Comparison of ENCODE assay signal across 25 mouse cellular contexts in the genomic region with DNA sequence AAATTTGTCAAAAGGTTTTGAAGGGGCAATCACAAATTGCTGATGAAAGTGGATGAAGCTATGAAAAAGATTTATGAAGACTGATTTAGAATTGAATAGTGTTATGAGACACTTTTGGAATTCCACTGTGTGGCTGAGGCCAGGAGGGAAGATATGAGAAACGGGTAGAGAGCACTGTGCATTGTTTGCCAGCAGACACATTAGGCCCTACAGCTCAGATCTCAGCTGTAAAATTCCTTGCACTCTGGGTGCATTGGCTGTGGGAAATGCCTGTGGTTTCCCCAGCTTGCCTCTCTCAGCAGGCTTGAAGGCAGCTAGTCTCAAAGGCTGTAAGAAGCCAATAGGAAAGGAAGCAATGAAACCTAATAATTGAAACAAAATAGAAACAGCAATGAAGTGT.
A peak's percentile ranks its signal among the peaks of the same experiment; 100 is the strongest.
DNase-seq lines count a peak whose midpoint lies in the region; ATAC-seq lines count a peak whose summit lies in the region.
"Had no signal": no experiment of that assay in that cellular context is flagged by ENCODE, and none has a peak within 500 bp of the region (broad histone marks: within the 10 kb centered on the region; RNA-seq: fewer than 3 reads in every experiment).

No protein-coding gene starts in this region.

- no peak overlapping the region for H3K27ac ChIP-seq in kidney, embryonic 15.5 days
- no peak overlapping the region for H3K27ac ChIP-seq in midbrain, embryonic 16.5 days (ENCODE audit: low read length)
- H3K27ac ChIP-seq: embryonic facial prominence, embryonic 15.5 days; forebrain, embryonic 10.5 days; limb, embryonic 15.5 days; liver, embryonic 14.5 days; lung, embryonic 15.5 days; stomach, postnatal 0 days had no signal

- H3K4me1 ChIP-seq in kidney, embryonic 15.5 days = no peaks in the 10 kb centered on the region
- H3K4me1 ChIP-seq in midbrain, embryonic 16.5 days (ENCODE audit: control insufficient read depth, insufficient read depth, low read length) = no peaks in the 10 kb centered on the region
- H3K4me1 ChIP-seq: embryonic facial prominence, embryonic 15.5 days; forebrain, embryonic 10.5 days; lung, embryonic 15.5 days had no signal

- H3K4me2 ChIP-seq in kidney, embryonic 15.5 days = no peak overlapping the region
- no peak overlapping the region for H3K4me2 ChIP-seq in midbrain, embryonic 16.5 days (ENCODE audit: low read length)
- H3K4me2 ChIP-seq: embryonic facial prominence, embryonic 15.5 days; heart, embryonic 11.5 days; limb, embryonic 15.5 days; lung, embryonic 15.5 days had no signal

- WGBS in kidney, embryonic 15.5 days = 47% methylated on average over 1 of the region's 1 CpGs
- WGBS in midbrain, embryonic 16.5 days = 54% methylated on average over 1 of the region's 1 CpGs

- H3K36me3 ChIP-seq in kidney, embryonic 15.5 days = no peaks in the 10 kb centered on the region
- no peaks in the 10 kb centered on the region for H3K36me3 ChIP-seq in midbrain, embryonic 16.5 days (ENCODE audit: control insufficient read depth, insufficient read depth, low read length)
- H3K36me3 ChIP-seq: embryonic facial prominence, embryonic 15.5 days; forebrain, embryonic 10.5 days; limb, embryonic 15.5 days; lung, embryonic 15.5 days had no signal

- no peak for ATAC-seq in kidney, embryonic 15.5 days (replicated peaks; ENCODE audit: low FRiP score)
- peak; percentile 51 to 65; a peak in 3 of 4 replicates for ATAC-seq in hematopoietic stem cell, adult 5-6 weeks (replicated peaks in 1 of 2; ENCODE audit: insufficient read depth in 1 of 2, low FRiP score in 2 of 2, low TSS enrichment in 1 of 2, low read depth in 1 of 2, poor library complexity in 2 of 2, severe bottlenecking in 2 of 2)
- ATAC-seq in midbrain, embryonic 16.5 days = no peak
- ATAC-seq: forebrain, embryonic 16.5 days had no signal

- H3K4me3 ChIP-seq in kidney, embryonic 15.5 days (replicated peaks) = no peak overlapping the region
- no peak overlapping the region for H3K4me3 ChIP-seq in midbrain, embryonic 16.5 days (ENCODE audit: low read depth, low read length)
- H3K4me3 ChIP-seq: embryonic facial prominence, embryonic 15.5 days; forebrain, embryonic 10.5 days; limb, embryonic 15.5 days; lung, embryonic 15.5 days had no signal

- no peak overlapping the region for H3K9ac ChIP-seq in kidney, embryonic 15.5 days
- no peak overlapping the region for H3K9ac ChIP-seq in midbrain, embryonic 16.5 days (ENCODE audit: low read depth, low read length)
- H3K9ac ChIP-seq: embryonic facial prominence, embryonic 15.5 days; limb, embryonic 15.5 days; liver, embryonic 14.5 days; lung, embryonic 15.5 days had no signal

- peak; percentile 18 for DNase-seq in kidney, postnatal 14 days
- peak; percentile 96 for DNase-seq in Muller cell, postnatal 12 days (ENCODE audit: inconsistent ontology term)
- DNase-seq in adipocyte (ENCODE audit: low spot score) = peak; percentile 13
- no peak for DNase-seq in right cerebral cortex, postnatal 4 days
- DNase-seq: adrenal gland, adult 2 months; cerebellum, adult 8-10 months; cerebellum, postnatal 36 days; embryo, embryonic 11 days; gastrocnemius, postnatal 14 days; heart, adult 11 months; kidney, adult 18-20 months; lung, postnatal 36 days; thymus, adult 2 months; thymus, postnatal 4 days had no signal

- no peaks in the 10 kb centered on the region for H3K9me3 ChIP-seq in kidney, embryonic 15.5 days (replicated peaks)
- H3K9me3 ChIP-seq in midbrain, embryonic 16.5 days (replicated peaks; ENCODE audit: control insufficient read depth, low read length, poor library complexity, severe bottlenecking) = 0 out of 2 replicates have a peak, but pooled peaks cover 2% of the 10 kb centered on the region
- H3K9me3 ChIP-seq: embryonic facial prominence, embryonic 15.5 days; limb, embryonic 15.5 days; lung, embryonic 15.5 days had no signal

- H3K27me3 ChIP-seq in kidney, embryonic 15.5 days = no peaks in the 10 kb centered on the region
- H3K27me3 ChIP-seq in midbrain, embryonic 16.5 days (ENCODE audit: control insufficient read depth, insufficient read depth, low read depth, low read length) = no peaks in the 10 kb centered on the region
- H3K27me3 ChIP-seq: embryonic facial prominence, embryonic 15.5 days; limb, embryonic 15.5 days; lung, embryonic 15.5 days had no signal

Comparison
In these comparisons a context has a peak if more than half of its experiments do, and no peak if none do; other contexts are left out.
1. ATAC-seq: peak in hematopoietic stem cell, adult 5-6 weeks (2 of 2); none in kidney, embryonic 15.5 days (single experiment) and midbrain, embryonic 16.5 days (single experiment).